Mouse (Mus musculus) CD4-positive, CD25-positive, alpha-beta regulatory T cell, adult 4 months (primary cell): ENCODE data around the gene Nav2. TPM values are rescaled to one million over a fixed set of nuclear protein-coding genes. Genes with fewer than 3 reads are reported as not detected.

Experiments used
- ATAC-seq: one replicate; pipeline ENCODE4 v1.8.0; 2017
- polyA plus RNA-seq, 2 experiments: library from polyadenylated mRNA; unstranded; fragments of 100-300 nt; shearing (Covaris generic); gene quantifications; one replicate each; pipeline ENCODE4 v1.2.1; 2017

Nav2 gene
- 10 to 100 TPM; 30.6 to 45.1 TPM for polyA plus RNA-seq

DNA sequence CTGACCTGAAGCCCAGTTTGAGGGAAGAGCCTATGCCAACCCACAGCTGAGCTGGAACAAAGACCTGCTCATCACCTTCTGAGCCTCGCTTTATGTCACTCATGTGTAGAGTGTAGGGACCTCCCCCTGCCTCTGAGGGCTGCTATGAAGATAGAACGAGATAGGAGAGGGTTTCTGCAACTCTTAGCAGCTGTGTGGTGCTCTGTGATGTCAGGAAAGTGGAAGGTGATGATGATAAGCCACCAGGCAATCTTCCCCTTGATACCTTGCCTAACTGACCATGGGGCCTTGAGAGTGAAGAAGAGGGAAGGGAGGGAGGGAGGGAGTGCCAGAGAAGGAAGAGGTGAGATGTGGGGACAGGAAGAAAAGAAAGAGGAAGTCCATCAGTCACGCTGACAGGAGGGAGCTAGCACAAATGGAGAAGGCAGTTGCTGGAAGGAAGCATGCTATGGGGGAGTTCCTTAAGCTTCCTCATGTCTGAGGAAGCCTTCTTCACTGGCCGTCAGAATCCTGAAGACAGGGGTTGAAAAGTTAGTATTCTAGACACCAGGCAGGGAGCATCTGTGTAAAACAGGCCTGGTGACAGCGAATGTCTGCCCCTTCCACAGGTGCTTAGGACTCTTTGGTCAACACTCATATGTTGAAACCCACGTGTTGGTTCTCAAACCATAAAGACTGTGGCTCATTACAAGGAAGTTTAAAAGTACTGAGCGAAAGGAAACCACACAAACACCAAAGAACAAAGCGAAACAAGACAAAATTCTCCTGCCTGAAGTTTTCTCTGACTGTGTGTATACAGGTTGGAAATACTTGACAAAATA, at the start of gene Nav2:
TSS of gene Nav2 (plus strand) at position 196 of the 821 bp plus-strand sequence.
- peak; percentile 78 for ATAC-seq

DNA sequence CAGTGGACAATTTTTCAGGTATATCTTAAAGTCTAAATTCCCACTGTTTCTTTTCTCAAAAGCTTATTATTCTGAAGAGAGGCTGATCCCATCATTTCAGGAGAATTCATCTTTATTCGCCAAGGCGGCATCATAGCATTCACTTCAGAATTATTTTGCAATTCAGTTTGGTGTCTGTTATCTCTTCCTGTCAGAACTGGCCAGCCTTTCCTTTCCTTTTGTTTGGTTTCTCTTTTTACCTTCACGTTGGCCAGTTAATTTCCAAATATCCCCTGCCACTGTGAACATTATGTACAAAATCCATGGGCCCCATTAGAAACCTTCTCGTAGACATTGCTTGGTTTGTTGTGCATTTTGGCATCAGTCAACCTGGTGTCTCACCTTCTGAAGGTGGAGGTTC, 49.2 kb upstream of the Nav2 start:
- no peak for ATAC-seq

DNA sequence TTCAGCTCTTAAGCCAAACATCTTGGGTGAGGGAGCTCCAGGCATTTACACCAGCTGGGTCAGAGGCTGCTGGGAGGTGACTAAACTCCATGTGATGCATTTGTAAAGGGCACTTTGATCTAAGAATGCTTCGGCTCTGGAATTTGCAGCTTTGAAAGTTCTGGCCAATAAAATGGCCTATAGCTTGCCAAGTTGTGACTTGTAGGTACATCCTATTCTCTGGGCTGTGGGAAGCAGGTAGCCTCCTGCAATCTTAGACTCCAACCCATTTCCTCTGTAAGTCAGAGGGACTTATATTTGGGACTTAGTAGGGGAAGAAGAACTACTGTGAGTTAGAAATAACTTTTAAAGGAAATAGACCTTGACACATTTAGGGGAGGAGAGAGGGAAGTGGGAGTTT, 47.6 kb upstream of the Nav2 start:
- ATAC-seq, result no peak

DNA sequence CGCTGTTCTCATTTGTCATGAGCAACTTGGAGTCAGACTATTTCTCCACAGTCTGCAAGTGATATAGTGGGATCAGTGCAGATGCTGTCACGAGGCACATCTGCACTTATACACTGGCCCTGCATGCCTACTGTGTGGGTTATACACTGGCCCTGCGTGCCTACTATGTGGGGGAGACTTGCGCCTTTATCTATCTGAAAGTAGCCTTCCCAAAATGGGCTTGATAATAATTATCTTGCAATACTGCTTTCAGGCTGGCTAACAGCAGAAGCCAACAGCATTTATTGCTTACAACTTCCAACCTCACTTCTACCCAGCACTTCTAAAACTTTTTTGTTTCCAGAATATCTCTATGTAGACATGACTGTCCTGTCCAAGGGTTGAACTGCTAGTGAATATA, 46.7 kb upstream of the Nav2 start:
- no peak for ATAC-seq

DNA sequence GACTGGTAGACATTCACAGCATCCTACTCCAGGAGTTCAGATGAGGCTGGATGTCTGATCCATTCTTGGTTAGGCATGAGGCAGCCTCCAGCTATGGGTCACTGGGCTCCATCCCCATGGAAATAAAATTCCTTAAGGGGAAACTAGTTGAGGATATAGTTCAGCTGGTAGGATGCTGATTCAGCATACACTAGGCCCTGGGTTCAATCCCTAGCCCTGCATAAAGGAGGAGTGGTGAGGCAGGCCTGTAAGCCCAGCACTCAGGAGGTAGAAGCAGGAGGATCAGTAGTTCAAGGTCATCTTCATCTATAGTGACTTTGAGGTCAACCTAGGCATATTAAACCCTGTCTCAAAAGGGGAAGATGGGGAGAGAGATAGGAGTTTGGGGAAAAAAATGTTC, 44.3 kb upstream of the Nav2 start:
- no peak for ATAC-seq

DNA sequence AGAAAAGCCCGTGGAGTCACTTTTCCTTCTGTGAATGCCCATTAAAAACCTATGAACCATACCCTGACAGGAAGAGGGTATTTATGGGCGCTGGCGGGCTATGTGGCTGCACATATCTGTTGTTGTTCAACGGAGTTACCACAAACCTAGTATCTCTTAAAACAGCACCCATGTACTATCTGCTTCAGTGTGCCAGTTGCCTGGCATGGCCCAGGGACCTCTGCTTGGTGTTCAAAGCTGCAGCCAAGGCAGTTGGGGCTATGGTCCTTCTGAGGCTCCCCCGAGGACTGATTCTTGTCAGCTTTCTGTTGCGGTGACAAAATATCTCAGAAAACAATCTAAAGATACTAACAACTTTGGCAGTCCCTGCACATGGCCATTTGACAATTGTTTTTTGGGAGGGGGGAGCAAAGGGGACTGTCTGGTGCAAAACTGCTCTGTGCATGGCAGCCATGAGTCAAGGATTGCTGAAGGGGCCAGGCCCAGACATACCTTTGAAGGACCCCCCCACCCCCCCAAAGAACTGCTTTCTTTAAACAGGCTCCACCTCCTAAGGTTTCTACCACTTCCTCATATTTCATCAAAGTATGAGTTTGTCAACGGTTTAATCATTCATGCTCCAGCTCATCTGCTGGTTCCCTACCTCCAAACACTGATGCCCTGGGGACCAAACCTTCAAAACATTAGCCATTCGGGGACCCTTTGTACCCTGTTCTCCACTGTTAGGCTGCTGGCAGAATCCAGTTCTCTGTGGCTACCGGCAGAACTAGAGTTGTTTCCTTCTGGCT, 43.7 kb upstream of the Nav2 start:
- no peak for ATAC-seq

DNA sequence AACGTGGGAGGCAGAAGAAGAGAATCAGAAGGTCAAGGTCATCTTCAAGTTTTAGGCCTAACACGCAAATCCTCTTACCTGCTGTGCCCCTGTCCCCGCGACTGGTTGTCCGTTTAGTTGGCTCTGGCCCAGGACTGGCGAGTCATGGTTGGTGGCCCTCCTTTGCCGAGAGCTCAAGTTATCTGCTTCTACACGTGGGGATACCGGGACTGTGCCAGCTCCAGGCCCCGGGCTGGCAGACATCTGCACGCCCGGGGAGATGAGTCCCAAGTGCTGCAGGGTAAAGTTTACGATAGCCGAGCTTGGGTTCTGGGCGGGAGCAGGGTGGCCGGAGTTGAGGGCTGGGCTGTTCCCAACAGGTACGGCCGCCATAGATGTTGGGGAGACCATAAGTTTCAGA, 40.9 kb upstream of the Nav2 start:
- no peak for ATAC-seq

DNA sequence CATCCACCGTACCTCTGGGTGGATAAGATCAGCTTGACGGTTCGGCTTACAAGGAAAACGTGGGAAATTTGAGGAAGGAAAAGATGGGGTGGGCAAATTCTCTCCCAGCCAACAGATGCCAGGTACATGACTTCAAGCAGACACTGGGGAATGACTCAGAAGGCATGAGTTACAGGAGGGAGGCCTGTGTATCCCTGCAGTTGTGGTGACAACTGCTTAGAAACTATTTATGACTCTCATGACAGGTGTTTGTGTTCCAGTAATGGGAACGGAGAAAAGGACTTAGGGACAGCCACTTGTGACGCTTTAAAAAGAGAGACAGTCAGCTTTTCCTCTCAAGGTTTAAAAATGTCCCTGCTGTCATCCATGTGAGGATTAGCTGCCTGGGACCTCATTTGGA, 38.4 kb upstream of the Nav2 start:
- ATAC-seq, result no peak

DNA sequence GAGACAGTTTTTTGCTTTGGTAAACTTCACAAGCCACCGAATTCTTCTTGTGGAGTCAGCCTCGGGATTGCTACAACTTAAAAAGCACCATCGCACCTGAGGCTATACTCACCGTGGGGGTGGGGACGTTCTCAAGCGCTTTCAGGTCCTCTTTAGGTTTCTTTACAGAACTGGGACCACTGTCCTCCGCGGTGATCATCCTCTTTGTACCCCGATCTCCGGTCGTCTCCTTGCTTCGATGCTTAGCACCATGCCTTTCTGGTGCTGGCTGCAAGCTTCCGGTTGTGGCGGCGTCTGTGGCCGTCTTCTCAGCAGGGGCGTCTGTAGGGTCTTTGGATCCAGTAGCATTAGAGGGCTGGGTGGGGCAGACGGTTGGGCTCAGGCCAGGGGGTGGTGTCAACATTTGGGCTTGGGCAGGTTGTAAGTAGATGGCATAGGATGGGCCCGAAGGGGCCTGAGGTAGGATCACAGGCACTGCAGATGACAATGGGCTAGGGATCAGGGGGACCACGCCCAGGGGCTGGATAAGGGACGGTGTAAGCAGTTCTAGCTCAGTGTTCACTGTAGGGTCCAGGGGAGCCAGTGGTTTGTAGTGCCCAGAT, 37.8 kb upstream of the Nav2 start:
- no peak for ATAC-seq

DNA sequence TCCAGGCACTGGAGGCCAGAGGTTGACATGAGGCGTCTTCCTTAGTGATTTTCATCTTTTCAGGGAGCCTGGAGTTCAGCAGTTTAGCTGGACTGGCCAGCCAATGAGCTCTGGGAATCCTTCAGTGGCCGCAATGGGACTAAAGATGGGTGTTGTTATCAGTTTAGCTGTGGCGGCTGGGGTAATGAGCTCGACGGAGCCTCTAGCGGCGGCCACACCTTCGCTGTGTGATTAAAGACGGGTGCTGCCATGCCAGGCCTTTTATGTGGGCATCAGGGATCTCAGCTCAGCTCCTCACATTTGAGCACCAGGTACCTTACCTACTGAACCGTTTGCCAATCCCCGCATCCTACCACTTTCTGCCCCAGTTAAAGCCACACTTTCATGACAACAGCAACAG, 37.2 kb upstream of the Nav2 start:
- ATAC-seq, result no peak

DNA sequence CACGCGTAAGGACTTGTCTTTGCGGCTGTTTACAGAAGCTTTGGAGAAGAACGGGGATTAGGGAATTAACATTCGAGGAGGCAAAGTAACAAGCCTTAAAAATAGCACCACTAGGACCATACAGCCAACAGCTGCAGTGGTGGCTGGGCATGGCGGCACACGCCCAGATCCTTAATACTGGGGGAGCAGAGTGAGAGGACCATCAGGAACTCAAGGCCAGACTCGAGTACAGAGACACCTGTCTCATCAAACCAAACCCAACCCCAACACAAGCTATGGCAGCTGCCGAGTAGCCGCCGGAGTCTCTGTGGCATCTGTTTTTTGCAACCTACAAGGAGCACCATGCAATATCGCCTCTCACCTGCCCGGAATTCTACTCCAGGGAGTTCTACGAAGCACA, 33.4 kb upstream of the Nav2 start:
- no peak for ATAC-seq

DNA sequence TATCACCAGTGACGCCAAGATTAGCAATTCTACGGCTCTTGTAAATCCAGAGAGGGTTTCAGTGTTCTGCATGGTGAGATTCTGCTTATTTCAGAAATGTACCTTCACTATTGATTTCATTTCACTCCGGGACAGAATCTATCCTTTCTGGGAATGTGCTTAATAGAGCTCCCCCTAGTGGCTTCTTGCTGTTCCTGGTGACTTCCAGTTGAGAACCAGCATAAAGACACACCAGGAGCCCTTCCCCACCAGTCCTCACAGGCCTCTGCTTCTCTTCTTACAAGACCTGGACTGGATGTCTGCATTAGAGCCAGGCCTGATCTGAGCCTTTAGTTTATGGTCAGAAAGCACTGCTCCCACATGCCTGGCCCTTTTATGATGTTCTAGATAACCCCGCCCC, 32.0 kb upstream of the Nav2 start:
- ATAC-seq, result no peak

DNA sequence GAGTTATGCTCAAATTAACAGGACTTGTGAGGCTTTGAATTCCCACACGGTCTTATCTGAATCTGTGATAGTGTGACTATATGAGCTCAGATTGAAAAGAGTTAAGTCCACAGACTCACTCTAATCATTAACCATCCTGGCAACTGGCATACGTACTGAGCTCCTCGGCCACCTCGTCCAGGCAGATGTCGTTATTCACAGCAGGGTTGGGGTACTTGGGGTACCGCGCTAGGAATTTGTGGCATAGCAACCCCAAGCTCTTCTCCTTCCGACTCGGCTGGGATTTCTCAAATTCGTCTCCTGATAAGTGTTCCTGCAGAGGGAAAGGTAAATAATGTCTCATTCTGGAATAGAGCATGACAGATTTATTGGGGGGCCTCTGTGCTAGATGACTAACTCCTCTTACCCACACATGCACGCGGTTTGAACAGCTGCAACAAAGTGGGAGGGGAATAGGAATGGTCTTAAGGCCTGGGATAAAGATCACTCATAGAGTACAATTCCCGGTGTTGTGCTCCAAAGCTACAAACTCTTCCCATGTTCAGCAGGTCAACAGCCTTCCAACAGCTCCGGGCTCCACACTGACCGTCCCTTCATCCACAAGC, 30.6 kb upstream of the Nav2 start:
- ATAC-seq, result no peak

DNA sequence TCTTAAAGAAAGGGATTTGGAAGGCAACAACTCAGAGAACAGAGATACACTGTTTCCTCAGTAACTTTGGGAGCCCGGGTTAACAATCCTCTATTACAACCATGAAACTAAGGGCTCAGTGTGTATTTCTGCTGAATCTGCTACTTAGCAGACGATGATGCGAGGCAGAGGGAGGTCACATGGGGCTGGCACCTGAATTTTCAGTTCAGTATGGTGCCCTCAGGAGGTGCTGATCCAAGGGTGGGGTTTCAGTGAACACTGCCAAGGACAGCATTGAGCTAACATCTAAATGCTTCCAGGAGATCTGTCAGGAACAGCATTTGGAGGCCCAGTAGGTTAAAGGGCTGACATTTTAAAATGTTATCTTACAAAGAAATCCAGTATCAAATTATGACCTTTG, 28.9 kb upstream of the Nav2 start:
- no peak for ATAC-seq

DNA sequence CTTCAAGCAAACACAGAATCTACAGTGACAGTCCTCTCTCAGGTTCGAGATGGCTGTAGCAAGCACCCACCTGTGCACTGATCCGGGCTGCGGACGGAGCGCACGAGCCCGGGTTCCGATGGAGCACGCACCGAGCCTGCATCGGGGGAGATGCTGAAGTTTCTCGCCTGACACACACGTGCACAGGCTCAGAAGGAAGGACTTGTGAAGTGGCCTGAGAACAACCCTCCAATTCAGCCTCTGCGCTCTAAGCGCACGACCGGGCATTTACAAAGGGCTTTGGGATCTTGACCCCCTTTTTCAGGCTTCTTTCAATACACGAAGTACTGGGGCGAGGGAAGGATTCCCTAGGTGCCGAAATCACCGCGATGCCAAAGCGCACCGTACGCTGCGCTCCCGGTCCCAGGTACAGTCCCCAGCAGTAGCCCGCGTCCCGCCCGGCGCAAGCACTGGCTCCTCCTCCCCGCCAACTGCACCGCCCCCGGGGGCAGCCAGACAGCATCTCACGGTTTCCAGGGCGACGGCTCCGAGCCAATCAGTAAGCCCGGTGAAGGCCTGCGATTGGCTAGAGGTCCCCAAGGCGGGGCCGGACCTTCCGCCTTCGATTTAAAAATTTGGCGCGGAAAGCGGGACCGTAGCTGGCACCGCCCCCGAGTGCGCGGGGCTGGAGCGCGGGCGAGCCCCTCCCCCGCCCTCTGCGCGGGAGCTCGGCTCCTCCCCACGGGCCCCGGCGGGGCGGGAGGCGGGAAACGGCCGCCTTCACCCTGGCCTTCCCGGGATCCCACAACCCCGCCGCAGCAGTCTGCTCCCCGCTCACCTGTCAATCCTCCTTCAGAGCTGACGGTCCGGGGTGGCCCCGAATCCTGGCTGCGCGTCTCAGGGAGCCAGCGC, 27.7 kb upstream of the Nav2 start:
- ATAC-seq, result peak; percentile 97

DNA sequence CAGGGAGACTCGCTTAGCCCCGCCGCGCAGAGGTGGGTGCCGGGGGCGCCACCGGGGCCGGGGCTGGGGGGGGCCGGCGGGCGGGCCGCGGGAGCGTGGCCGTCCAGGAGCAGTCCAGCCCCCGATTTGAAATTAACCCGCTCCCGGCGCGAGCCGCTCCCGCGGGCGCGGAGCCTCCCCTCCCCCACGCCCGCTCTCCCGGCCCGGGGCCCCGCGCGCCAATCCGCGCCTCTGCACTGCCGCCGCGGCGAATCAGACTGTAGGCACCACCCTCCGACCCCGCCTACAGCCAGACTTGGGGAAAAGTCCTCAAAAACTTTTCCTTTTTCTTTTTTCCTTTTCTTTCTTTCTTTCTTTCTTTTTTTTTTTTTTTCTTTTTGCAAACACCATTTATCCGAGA, 27.0 kb upstream of the Nav2 start, which contains the start of gene E2f8:
TSS of gene E2f8 (minus strand) at position 111 of the 400 bp plus-strand sequence.
- ATAC-seq, result no peak

DNA sequence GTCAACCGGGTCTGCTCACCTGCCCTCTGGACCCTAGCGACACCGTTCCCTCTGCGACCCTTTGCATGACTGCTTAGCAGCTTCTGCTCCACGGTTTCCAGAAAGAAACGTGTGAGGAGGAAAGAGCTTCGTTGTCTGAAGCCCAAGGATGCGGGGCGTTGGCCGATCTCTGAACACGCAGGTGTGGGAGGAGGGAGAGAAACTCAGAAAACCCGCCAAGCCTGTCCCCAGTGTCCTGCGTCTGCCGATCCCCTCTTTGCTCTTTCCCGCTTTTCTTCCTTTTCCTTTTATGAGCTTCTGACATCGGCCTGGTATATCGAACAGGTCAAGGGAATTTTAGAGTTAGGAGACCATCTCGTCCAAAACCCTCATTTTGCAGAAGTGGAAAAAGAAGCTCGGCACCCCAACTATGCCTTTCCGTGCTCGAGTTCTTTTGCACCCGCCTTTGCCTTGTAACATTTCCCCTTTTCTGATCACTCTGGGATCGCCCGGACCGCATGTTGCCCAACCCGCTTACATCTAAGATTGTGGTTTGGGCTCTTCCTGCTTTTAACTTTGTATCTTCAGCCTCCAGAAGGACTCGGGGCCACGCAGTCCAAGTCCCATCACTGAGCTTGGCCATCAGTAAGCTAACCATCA, 26.4 kb upstream of the Nav2 start:
- ATAC-seq, result no peak

DNA sequence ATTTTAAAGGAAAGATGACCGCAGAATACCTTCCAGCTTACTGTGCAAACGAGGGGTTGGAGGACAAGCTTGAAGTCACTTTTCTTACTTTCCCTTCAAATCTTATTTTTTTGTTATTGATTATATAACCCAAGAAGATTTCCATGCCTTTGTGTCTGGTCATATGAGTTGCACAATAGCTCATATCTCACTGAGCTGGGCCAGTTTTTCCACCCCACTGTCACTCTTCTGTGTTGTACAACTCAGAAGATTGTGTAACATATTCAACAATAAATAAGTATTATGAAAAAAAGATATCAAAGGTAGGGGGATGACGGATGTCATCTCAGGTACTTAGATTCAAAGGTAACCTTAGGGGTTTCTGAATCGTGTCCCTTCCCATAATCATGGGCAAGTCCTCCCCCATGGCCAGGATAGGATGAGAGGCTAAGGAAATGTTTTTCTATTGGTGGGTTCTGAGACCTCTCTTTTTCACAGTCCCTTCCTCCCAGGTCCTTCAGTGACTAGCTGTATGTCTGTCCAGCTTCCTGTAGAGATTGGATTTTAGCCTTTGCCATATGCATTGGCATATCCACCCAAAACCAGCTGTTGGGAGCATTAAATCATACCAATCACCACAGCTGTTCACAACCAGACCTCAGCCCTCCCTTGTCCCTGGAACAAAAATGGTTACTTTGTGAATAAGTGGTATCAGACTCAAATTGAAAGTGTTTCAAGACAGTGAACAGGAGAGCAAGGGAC, 24.8 kb upstream of the Nav2 start:
- no peak for ATAC-seq

DNA sequence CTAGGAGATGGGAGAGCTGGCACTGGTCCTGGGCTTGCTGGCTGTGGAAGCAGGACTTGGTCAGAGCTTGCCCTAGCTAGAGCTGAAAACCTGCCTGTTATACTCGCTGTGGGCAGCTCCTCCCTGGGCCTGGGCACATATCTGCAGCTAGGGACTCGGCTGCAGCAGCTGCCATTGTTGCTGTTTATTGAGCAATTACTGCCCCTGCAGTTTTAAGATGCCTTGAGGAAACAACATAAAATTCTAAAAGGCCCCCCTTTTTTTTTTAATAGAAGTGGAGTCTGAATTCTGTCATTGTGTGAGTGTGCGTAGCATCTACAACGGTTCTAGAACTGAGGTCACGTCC, 24.3 kb upstream of the Nav2 start:
- ATAC-seq, result no peak

DNA sequence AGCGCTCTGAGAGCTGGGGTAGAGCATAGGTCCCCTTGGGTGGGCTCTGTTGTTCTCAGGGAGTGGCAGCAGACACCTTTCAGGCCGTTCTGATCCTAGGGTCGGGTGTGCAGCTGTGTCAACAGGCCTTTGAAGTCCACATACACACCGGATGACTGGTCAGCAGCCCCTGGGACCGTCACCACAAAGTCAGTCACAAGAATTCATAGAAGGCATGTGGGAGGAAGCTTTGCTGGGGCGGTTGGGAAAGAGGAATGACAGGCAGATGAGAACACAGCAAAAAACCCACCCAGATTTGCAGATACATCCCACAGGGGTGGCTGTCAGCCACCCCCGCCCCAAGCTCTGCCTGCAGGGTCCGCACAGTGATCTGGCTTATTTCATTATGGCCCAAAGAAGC, 20.5 kb upstream of the Nav2 start:
- ATAC-seq, result no peak

DNA sequence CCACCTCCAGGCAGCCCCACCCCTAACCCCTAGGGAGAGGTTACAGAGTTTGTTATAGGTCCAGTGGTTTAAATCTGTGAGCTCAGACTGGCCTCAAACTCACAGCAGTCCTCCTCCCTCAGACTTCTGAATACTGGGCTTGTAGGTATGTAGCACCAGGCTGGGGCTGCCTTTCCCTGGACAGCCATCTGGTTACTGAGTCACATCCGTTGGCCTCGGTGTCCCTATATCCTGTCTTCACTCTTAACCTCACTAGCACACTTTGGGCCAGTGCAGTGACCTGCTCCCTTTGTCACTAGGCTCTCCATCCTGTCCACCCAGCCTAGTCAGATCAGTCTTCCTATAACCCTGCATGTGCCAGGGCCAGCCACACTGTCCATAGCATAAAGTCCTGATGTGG, 19.8 kb upstream of the Nav2 start:
- no peak for ATAC-seq
